Mouse (Mus musculus) brain, embryonic 14.5 days (tissue): ENCODE measurements around the gene Urb2.

Experiments used
- CTCF ChIP-seq: fragments of 200-500 bp; IDR thresholded peaks from 2 replicates; pipeline ENCODE4 v1.5.1; 2012; ENCODE audit warnings: inconsistent platforms, mild to moderate bottlenecking, moderate library complexity, borderline replicate concordance; ENCODE audit not compliant: insufficient read depth, insufficient read length; ENCODE audit errors: extremely low read depth
- POLR2A ChIP-seq: fragments of 200-500 bp; IDR thresholded peaks from 2 replicates; pipeline ENCODE4 v1.6.1; 2012; ENCODE audit warnings: mild to moderate bottlenecking, inconsistent platforms, borderline replicate concordance; ENCODE audit not compliant: poor library complexity, insufficient read depth, insufficient read length, severe bottlenecking; ENCODE audit errors: extremely low read depth

DNA sequence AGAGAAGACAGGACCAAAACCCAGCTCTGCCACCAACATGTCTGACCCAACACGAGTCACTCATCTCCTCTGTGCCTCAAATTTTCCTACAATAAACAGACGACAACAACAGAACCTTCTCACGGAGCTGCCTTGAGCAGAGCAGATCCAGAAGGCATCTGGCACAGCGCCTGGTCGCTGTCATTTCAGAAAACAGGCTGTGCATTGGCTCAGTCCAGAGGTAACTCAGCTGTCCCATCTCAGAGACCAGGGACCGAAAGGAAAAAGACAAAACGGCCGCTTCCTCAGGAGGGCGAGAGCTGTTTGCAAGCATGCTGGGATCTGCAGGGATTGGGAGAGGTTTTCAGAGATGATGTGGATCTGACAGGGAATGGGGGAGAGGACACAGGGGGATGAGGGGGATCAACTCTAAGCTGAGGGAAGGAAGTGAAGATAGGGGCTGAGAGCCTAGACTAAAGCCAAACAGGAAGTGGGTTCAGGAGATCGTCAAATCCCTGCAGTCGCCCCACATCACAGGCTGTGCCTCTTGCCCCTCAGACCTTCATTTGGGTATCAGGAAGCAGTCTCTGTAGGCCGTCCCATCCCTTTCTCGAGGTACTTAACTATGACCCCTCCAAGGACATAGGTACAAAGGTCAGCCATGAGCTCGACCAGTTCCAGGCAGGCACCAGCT lies 43.0 kb upstream of the Urb2 start:
- TF ChIP-seq CTCF = no peak
- TF ChIP-seq POLR2A = no peak
